Mouse (Mus musculus): ENCODE data around the gene Mmp23. TPM values are rescaled to one million over a fixed set of nuclear protein-coding genes. Genes with fewer than 3 reads are reported as not detected.
"Not testable (repeated sequence)": the region's sequence is repeated elsewhere in the genome, so short reads cannot be mapped to it uniquely, and the experiment has no call there.

The Mmp23 gene
- polyA plus RNA-seq (2016; fragmentation: Nextera tagmentation; extraction: Ambion mirVana), result 5.8 and 7.4 TPM in 2 replicates

GRCm38 (mm10) chr4:155653086-155653450 lies at the start of gene Mmp23:
TSS of gene Mmp23 (minus strand) at chr4:155653384.
- WGBS, result under 1% methylated on average over 33 of the region's 33 CpGs
- DNase-seq (ENCODE audit: low spot score), result peak; percentile 84
- peak within 1 kb of the TSS; percentile 78 for H3K27ac ChIP-seq (replicated peaks)

GRCm38 (mm10) chr4:155700425-155700824 lies 47.2 kb upstream of the Mmp23 start:
- Histone ChIP-seq H3K9me3 (no peaks in the 10 kb centered on the region), H3K4me1 (peaks cover 21% of the 10 kb centered on the region), H3K27me3 (replicated peaks; ENCODE audit: low read depth, poor library complexity, severe bottlenecking) (peaks cover 17% of the 10 kb centered on the region), H3K4me3 (no peak overlapping the region), H3K27ac (replicated peaks) (no peak overlapping the region), H3K36me3 (replicated peaks) (no peaks in the 10 kb centered on the region)
- DNase-seq (ENCODE audit: low spot score), result no peak

More at GRCm38 (mm10) chr4:155653086-155653450, at the start of gene Mmp23:
- peaks cover 59% of the 10 kb centered on the region for H3K36me3 ChIP-seq (replicated peaks)
- H3K4me3 ChIP-seq, result peak within 1 kb of the TSS; percentile 61
- H3K4me1 ChIP-seq, result peaks cover 44% of the 10 kb centered on the region
- no peaks in the 10 kb centered on the region for H3K9me3 ChIP-seq
- H3K27me3 ChIP-seq (replicated peaks; ENCODE audit: low read depth, poor library complexity, severe bottlenecking), result peaks cover 72% of the 10 kb centered on the region

GRCm38 (mm10) chr4:155696261-155697255 lies 43.4 kb upstream of the Mmp23 start:
- 76% methylated on average over 16 of the region's 16 CpGs for WGBS
- H3K27ac ChIP-seq (replicated peaks), result no peak overlapping the region
- peaks cover 44% of the 10 kb centered on the region for H3K27me3 ChIP-seq (replicated peaks; ENCODE audit: low read depth, poor library complexity, severe bottlenecking)
- H3K4me3 ChIP-seq, result no peak overlapping the region
- H3K36me3 ChIP-seq (replicated peaks), result no peaks in the 10 kb centered on the region
- DNase-seq (ENCODE audit: low spot score), result no peak
- no peaks in the 10 kb centered on the region for H3K9me3 ChIP-seq
- H3K4me1 ChIP-seq, result peaks cover 29% of the 10 kb centered on the region

GRCm38 (mm10) chr4:155695531-155696062 lies 42.4 kb upstream of the Mmp23 start:
- no peaks in the 10 kb centered on the region for H3K36me3 ChIP-seq (replicated peaks)
- DNase-seq (ENCODE audit: low spot score), result no peak
- H3K27me3 ChIP-seq (replicated peaks; ENCODE audit: low read depth, poor library complexity, severe bottlenecking), result peaks cover 44% of the 10 kb centered on the region
- 75% methylated on average over 4 of the region's 4 CpGs for WGBS
- peaks cover 29% of the 10 kb centered on the region for H3K4me1 ChIP-seq
- H3K27ac ChIP-seq (replicated peaks), result no peak overlapping the region
- H3K4me3 ChIP-seq, result peak overlapping the region; percentile 83
- no peaks in the 10 kb centered on the region for H3K9me3 ChIP-seq

GRCm38 (mm10) chr4:155694482-155695401 lies 41.6 kb upstream of the Mmp23 start:
- DNase-seq (ENCODE audit: low spot score), result peak; percentile 73
- Histone ChIP-seq H3K36me3 (replicated peaks) (no peaks in the 10 kb centered on the region), H3K27ac (replicated peaks) (peak overlapping the region; percentile 82), H3K4me1 (peaks cover 29% of the 10 kb centered on the region), H3K4me3 (peak overlapping the region; percentile 83), H3K27me3 (replicated peaks; ENCODE audit: low read depth, poor library complexity, severe bottlenecking) (peaks cover 44% of the 10 kb centered on the region), H3K9me3 (no peaks in the 10 kb centered on the region)
- WGBS, result 2% methylated on average over 92 of the region's 92 CpGs

- peaks cover 29% of the 10 kb centered on the region for H3K4me1 ChIP-seq
- H3K9me3 ChIP-seq, result no peaks in the 10 kb centered on the region
- peak within 1 kb of the TSS; percentile 83 for H3K4me3 ChIP-seq
- peak within 1 kb of the TSS; percentile 82 for H3K27ac ChIP-seq (replicated peaks)
- H3K27me3 ChIP-seq (replicated peaks; ENCODE audit: low read depth, poor library complexity, severe bottlenecking), result peaks cover 44% of the 10 kb centered on the region
- no peaks in the 10 kb centered on the region for H3K36me3 ChIP-seq (replicated peaks)
- under 1% methylated on average over 47 of the region's 47 CpGs for whole genome bisulfite sequencing
- peak; percentile 81 for DNase-seq (ENCODE audit: low spot score)
These were observed 40.9 kb upstream of the Mmp23 start, which contains the start of gene Fndc10 for GRCm38 (mm10) chr4:155694111-155694481. TSS of gene Fndc10 (plus strand) at chr4:155694342.

- no peaks in the 10 kb centered on the region for H3K36me3 ChIP-seq (replicated peaks)
- H3K4me1 ChIP-seq, result peaks cover 29% of the 10 kb centered on the region
- no peak for DNase-seq (ENCODE audit: low spot score)
- H3K27ac ChIP-seq (replicated peaks), result no peak overlapping the region
- WGBS, result 97% methylated on average over 3 of the region's 3 CpGs
- peaks cover 44% of the 10 kb centered on the region for H3K27me3 ChIP-seq (replicated peaks; ENCODE audit: low read depth, poor library complexity, severe bottlenecking)
- no peak overlapping the region for H3K4me3 ChIP-seq
- no peaks in the 10 kb centered on the region for H3K9me3 ChIP-seq
These were observed 39.2 kb upstream of the Mmp23 start for GRCm38 (mm10) chr4:155692421-155692820.

GRCm38 (mm10) chr4:155690571-155691375 lies 37.6 kb upstream of the Mmp23 start:
- peaks cover 19% of the 10 kb centered on the region for H3K4me1 ChIP-seq
- no peak overlapping the region for H3K4me3 ChIP-seq
- no peak overlapping the region for H3K27ac ChIP-seq (replicated peaks)
- no peaks in the 10 kb centered on the region for H3K9me3 ChIP-seq
- no peak for DNase-seq (ENCODE audit: low spot score)
- WGBS, result 82% methylated on average over 12 of the region's 12 CpGs
- H3K36me3 ChIP-seq (replicated peaks), result no peaks in the 10 kb centered on the region
- H3K27me3 ChIP-seq (replicated peaks; ENCODE audit: low read depth, poor library complexity, severe bottlenecking), result peaks cover 30% of the 10 kb centered on the region

- H3K4me1 ChIP-seq; DNase-seq (ENCODE audit: low spot score); H3K36me3 ChIP-seq (replicated peaks); H3K4me3 ChIP-seq; H3K9me3 ChIP-seq; H3K27ac ChIP-seq (replicated peaks); H3K27me3 ChIP-seq (replicated peaks; ENCODE audit: low read depth, poor library complexity, severe bottlenecking): not testable (repeated sequence)
- WGBS, result 85% methylated on average over 4 of the region's 4 CpGs
These were observed 34.6 kb upstream of the Mmp23 start for GRCm38 (mm10) chr4:155687764-155688163.

- not testable (repeated sequence) for H3K4me1 ChIP-seq; DNase-seq (ENCODE audit: low spot score); H3K4me3 ChIP-seq; H3K9me3 ChIP-seq; H3K27me3 ChIP-seq (replicated peaks; ENCODE audit: low read depth, poor library complexity, severe bottlenecking); H3K27ac ChIP-seq (replicated peaks); H3K36me3 ChIP-seq (replicated peaks)
- WGBS, result 90% methylated on average over 16 of the region's 19 CpGs
These were observed 30.6 kb upstream of the Mmp23 start for GRCm38 (mm10) chr4:155683670-155684277.

- Histone ChIP-seq H3K9me3 (no peaks in the 10 kb centered on the region), H3K27ac (replicated peaks) (no peak overlapping the region), H3K4me3 (no peak overlapping the region), H3K4me1 (no peaks in the 10 kb centered on the region), H3K27me3 (replicated peaks; ENCODE audit: low read depth, poor library complexity, severe bottlenecking) (no peaks in the 10 kb centered on the region), H3K36me3 (replicated peaks) (no peaks in the 10 kb centered on the region)
- no peak for DNase-seq (ENCODE audit: low spot score)
- WGBS, result 85% methylated on average over 2 of the region's 2 CpGs
These were observed 22.8 kb upstream of the Mmp23 start for GRCm38 (mm10) chr4:155675991-155676390.
